Mouse (Mus musculus): Measurements from ENCODE around the gene Polr3h. TPM values are rescaled to one million over a fixed set of nuclear protein-coding genes. Genes with fewer than 3 reads are reported as not detected.

The Polr3h gene
- polyA plus RNA-seq, 1 experiment from 2014 or later = 82.6 TPM

DNA sequence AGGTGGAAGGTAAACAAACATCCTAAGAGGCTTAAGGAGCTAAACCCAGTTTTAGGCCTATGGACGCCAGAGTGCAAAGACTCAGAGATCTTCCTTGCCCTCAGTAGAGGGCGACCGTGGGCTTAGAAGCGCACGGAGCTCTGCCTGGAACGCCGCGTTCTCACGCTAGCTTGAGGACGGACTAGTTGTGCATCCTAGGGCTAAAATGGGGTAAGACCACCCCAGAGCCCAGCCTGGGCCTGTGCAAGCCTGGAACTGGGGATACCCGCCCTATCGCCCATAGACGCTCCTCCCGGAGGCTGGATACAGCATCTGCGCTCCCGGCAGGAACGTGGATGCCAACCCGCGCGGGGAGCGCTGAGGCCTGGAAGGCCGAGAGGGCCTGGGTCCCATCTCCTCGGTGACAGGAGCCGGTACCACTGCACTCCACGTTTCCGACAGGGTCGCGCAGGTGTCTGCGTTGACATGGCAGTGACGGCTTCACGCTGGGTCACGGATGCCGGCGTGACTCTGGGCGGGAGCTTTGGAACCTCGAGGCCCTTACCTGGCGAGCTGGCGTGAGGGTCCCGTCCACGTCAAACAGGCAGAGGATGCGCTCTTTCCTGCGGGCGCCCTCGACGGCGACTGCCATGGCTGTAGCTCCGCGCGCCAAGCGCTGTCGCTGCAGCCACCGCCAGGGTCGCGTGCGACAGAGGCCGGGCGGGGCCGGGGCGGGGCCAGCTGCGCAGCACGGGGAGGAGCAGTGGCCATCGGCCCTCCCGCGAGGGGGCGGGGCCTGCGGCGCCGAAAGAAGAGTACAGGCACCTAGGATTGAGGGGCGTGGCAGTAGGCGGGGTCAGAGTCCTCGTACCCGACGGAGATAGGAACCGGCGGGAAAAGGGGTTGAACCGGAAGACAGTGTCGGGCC is 34.4 kb upstream of the Polr3h start, which contains the start of gene Pmm1:
Gene Pmm1 (minus strand): TSS at position 760 of the 907 bp plus-strand sequence.
- WGBS (ENCODE audit: insufficient replicate concordance) = under 1% methylated on average over 76 of the region's 77 CpGs
- Histone ChIP-seq H3K9ac (peak within 1 kb of the TSS; percentile 88), H3K9me3 (replicated peaks) (no peaks in the 10 kb centered on the region), H3K4me2 (peak within 1 kb of the TSS; percentile 100), H3K27ac (peak within 1 kb of the TSS; percentile 90), H3K4me1 (replicated peaks) (peaks cover 34% of the 10 kb centered on the region), H3K36me3 (peaks cover 12% of the 10 kb centered on the region), H3K27me3 (no peaks in the 10 kb centered on the region), H3K4me3 (replicated peaks) (peak within 1 kb of the TSS; percentile 81)
- DNase-seq = peak; percentile 100
- ATAC-seq (ENCODE audit: low read depth) = peak; percentile 96

DNA sequence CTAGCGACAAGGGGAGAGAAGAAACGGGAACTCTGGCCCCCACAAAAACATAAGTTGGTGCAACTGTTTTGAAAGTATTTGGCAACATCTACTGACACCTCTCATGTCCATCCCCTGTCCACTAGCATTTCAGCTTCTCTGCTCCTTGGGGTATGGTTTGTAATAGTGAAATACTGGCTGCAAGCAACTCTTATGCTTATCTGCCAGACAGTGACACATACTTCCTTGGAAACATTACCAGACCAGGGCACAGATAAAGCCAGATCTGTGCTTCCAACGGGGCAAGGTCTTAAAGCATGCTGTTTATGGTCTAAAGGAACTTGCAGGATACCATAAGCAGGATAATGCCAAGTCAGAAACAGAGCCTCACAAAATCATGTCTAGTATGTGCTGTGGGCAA is 32.9 kb upstream of the Polr3h start:
- Histone ChIP-seq H3K27ac (peak overlapping the region; percentile 90), H3K9me3 (replicated peaks) (no peaks in the 10 kb centered on the region), H3K4me2 (peak overlapping the region; percentile 100), H3K36me3 (peaks cover 27% of the 10 kb centered on the region), H3K27me3 (no peaks in the 10 kb centered on the region), H3K9ac (peak overlapping the region; percentile 88), H3K4me1 (replicated peaks) (peaks cover 34% of the 10 kb centered on the region), H3K4me3 (replicated peaks) (no peak overlapping the region)
- ATAC-seq (ENCODE audit: low read depth) (no peak), DNase-seq (no peak)
- WGBS (ENCODE audit: insufficient replicate concordance) = 55% methylated on average over 3 of the region's 3 CpGs

DNA sequence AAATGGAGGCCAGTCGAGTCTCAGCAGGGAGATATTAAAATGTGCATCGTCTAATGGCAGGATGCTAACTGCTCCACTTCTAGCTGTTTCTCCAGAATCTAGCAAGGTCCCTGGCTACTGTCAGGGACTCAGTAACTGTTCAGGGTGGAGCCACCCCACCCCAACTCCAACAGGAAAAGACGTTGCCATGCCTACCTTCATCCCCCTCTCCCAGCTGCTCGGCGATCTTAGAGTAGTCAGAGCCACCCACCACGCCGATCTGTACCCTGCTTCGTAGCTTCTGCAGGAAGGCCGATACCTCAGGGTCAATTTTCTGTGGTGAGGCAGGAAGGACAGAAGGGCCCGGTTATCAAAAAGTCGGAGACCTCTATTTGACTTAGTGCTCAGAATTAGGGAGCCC is 31.6 kb upstream of the Polr3h start:
- WGBS (ENCODE audit: insufficient replicate concordance) = 82% methylated on average over 11 of the region's 11 CpGs
- Histone ChIP-seq H3K27ac (no peak overlapping the region), H3K36me3 (peaks cover 35% of the 10 kb centered on the region), H3K9ac (no peak overlapping the region), H3K27me3 (no peaks in the 10 kb centered on the region), H3K4me3 (replicated peaks) (no peak overlapping the region), H3K4me1 (replicated peaks) (peaks cover 34% of the 10 kb centered on the region), H3K9me3 (replicated peaks) (no peaks in the 10 kb centered on the region), H3K4me2 (no peak overlapping the region)
- ATAC-seq (ENCODE audit: low read depth) = no peak
- DNase-seq = no peak

DNA sequence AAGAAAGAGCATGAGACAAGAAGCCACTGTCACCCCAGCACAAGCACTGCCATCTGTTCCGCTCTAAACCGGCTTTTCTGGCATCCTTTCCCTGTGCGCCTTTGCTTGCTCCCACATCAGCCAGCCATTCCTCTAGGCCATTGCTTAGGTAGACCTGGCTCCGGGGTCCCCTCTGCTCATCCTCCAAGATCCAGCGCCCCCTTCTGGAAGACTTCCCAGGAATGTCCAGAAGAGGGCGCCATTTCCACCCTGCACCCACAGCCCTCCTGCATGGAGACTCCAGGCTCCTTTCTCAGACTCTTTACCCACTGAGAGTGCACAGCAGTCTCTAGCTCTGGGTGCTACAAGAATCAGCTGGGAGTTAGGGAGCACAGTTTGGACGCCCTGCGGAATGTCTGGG is 30.4 kb upstream of the Polr3h start:
- WGBS (ENCODE audit: insufficient replicate concordance) = 53% methylated on average over 8 of the region's 8 CpGs
- peaks cover 46% of the 10 kb centered on the region for H3K36me3 ChIP-seq
- H3K4me2 ChIP-seq = no peak overlapping the region
- no peak overlapping the region for H3K27ac ChIP-seq
- ATAC-seq (ENCODE audit: low read depth) (no peak), DNase-seq (peak; percentile 38)
- H3K9ac ChIP-seq = no peak overlapping the region
- H3K4me3 ChIP-seq (replicated peaks) = no peak overlapping the region
- no peaks in the 10 kb centered on the region for H3K9me3 ChIP-seq (replicated peaks)
- H3K4me1 ChIP-seq (replicated peaks) = peaks cover 32% of the 10 kb centered on the region
- H3K27me3 ChIP-seq = no peaks in the 10 kb centered on the region

DNA sequence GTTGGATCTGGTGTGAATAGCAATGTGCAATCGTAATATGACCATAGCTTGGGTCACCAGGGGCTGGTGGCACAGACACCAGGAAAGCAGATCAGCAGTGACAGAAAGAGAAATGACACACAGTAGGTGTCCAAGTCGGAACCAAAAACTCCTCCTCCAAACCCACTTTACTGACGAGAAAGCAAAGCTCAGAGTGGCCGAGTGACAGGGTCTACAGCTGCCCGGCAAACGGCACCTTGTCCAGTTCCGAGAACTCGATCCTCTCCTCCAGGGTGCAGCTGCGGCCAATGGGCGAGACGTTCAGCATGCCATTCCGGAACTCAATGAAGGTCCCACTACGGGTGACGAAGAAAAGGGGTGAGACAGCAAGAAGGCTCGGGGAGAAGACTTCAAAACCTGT is 29.4 kb upstream of the Polr3h start:
- DNase-seq (no peak), ATAC-seq (ENCODE audit: low read depth) (no peak)
- Histone ChIP-seq H3K9ac (no peak overlapping the region), H3K4me1 (replicated peaks) (peaks cover 26% of the 10 kb centered on the region), H3K36me3 (peaks cover 54% of the 10 kb centered on the region), H3K4me3 (replicated peaks) (no peak overlapping the region), H3K27me3 (no peaks in the 10 kb centered on the region), H3K4me2 (no peak overlapping the region), H3K9me3 (replicated peaks) (no peaks in the 10 kb centered on the region), H3K27ac (no peak overlapping the region)
- 88% methylated on average over 15 of the region's 15 CpGs for WGBS (ENCODE audit: insufficient replicate concordance)

DNA sequence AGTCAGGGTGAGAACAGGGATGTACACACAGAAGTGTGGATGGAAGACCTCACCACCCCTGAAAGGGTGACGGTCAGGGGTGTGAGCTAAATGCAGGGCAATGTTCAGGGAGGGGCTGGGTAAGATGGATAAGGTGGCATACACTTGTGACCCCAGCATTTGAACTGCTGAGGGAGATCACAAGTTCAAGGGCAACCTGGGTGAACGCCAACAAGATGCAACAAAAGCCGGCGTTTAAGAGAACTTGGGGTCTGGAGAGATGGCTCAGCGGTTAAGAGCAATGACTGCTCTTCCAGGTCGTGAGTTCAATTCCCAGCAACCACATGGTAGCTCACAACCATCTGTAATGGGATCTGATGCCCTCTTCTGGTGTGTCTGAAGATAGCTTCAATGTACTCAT is 28.7 kb upstream of the Polr3h start:
- 89% methylated on average over 6 of the region's 6 CpGs for WGBS (ENCODE audit: insufficient replicate concordance)
- ATAC-seq (ENCODE audit: low read depth) (no peak), DNase-seq (no peak)
- peaks cover 54% of the 10 kb centered on the region for H3K36me3 ChIP-seq
- H3K4me1 ChIP-seq (replicated peaks) = peaks cover 21% of the 10 kb centered on the region
- H3K9me3 ChIP-seq (replicated peaks) = no peaks in the 10 kb centered on the region
- no peak overlapping the region for H3K4me2 ChIP-seq
- no peak overlapping the region for H3K4me3 ChIP-seq (replicated peaks)
- H3K9ac ChIP-seq = no peak overlapping the region
- H3K27ac ChIP-seq = no peak overlapping the region
- no peaks in the 10 kb centered on the region for H3K27me3 ChIP-seq

DNA sequence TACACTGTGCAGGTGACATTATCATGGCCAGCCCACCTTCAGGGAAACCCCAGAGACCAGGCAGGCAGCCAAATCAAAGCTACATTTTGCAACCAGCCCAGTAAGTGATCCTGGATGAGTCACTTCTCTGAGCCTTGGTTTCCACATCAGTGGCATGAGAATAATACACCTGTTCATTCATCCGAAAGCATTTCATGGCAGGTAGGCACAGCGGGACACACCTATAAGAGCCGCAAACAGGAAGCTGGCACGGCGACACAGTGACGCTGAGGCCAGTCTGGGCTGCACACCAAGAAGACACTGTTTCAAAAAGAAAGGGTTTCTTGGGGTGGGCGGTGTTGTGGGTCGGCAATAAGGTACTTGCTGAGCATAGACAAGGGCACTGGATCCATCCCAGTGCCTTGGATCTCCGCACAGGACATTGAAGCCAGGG is 28.1 kb upstream of the Polr3h start:
- H3K27ac ChIP-seq = no peak overlapping the region
- no peak for DNase-seq
- H3K4me1 ChIP-seq (replicated peaks) = peaks cover 15% of the 10 kb centered on the region
- no peak for ATAC-seq (ENCODE audit: low read depth)
- H3K4me3 ChIP-seq (replicated peaks) = no peak overlapping the region
- WGBS (ENCODE audit: insufficient replicate concordance) = 92% methylated on average over 9 of the region's 9 CpGs
- no peak overlapping the region for H3K4me2 ChIP-seq
- H3K9ac ChIP-seq = no peak overlapping the region
- H3K9me3 ChIP-seq (replicated peaks) = no peaks in the 10 kb centered on the region
- peaks cover 54% of the 10 kb centered on the region for H3K36me3 ChIP-seq
- H3K27me3 ChIP-seq = no peaks in the 10 kb centered on the region

DNA sequence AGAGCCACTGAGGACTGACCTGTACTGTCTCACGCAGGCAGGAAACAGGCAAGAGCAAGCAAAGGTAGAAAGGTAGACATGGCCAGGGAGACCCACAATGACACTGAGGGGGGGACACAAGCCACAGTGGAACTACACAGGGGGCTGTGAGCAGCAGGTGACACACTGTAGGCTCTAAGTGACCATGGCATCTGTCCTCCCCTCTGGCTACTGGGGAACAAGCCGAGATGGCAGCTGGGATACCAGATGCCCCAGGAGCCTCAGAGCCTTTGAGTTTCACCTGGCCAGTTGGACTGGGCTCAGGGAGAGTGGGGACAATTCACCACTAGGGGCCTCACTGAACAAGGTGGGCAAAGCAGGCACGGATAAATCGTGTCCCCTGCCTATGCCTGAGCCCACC is 26.3 kb upstream of the Polr3h start:
- no peak overlapping the region for H3K4me3 ChIP-seq (replicated peaks)
- DNase-seq = no peak
- H3K4me2 ChIP-seq = no peak overlapping the region
- peaks cover 54% of the 10 kb centered on the region for H3K36me3 ChIP-seq
- peaks cover 10% of the 10 kb centered on the region for H3K4me1 ChIP-seq (replicated peaks)
- no peaks in the 10 kb centered on the region for H3K9me3 ChIP-seq (replicated peaks)
- H3K9ac ChIP-seq = no peak overlapping the region
- ATAC-seq (ENCODE audit: low read depth) = no peak
- 86% methylated on average over 4 of the region's 4 CpGs for WGBS (ENCODE audit: insufficient replicate concordance)
- H3K27me3 ChIP-seq = no peaks in the 10 kb centered on the region
- H3K27ac ChIP-seq = no peak overlapping the region

DNA sequence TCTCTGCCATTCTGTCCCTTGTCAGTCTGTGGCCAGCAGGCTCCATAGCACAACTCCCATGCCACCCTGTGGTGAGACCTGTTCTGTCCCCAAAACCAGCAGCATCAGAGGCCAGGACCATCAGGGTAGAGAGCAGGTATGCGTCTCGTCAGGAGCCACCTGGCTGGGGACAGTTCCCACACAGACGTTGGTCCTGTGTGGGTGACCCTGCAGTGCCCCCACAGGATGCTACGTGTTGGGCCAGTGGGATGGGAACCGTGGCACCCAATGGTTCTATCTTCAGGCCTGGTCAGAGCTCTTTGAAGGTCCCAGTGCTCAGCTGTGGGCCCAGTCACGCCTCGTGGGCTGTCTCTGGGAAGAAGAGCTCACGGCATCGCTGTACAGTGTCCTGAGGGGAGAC is 25.1 kb upstream of the Polr3h start:
- H3K36me3 ChIP-seq = peaks cover 49% of the 10 kb centered on the region
- H3K27ac ChIP-seq = no peak overlapping the region
- H3K9me3 ChIP-seq (replicated peaks) = no peaks in the 10 kb centered on the region
- H3K4me1 ChIP-seq (replicated peaks) = peaks cover 10% of the 10 kb centered on the region
- 83% methylated on average over 9 of the region's 9 CpGs for WGBS (ENCODE audit: insufficient replicate concordance)
- DNase-seq (no peak), ATAC-seq (ENCODE audit: low read depth) (no peak)
- no peaks in the 10 kb centered on the region for H3K27me3 ChIP-seq
- no peak overlapping the region for H3K4me3 ChIP-seq (replicated peaks)
- no peak overlapping the region for H3K4me2 ChIP-seq
- no peak overlapping the region for H3K9ac ChIP-seq

DNA sequence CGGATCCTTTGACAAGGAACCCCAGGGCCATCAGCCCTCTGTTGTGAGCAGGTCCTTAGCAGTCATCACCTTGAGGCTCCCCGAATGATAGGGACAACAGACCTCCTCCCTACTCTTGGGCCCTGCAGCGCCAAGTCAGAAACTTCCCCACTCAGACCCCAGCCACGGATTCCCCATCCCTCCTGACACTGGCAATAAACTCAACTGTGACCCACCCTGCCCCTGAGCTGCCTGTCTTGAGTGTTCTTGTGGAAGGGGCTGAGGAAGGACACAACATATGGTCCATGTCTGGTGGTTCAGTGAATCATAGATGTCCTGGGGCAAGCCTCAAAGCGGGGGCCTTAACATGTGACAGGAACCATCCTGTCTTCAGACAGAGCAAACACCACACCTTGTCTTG is 24.7 kb upstream of the Polr3h start:
- Histone ChIP-seq H3K27me3 (no peaks in the 10 kb centered on the region), H3K27ac (no peak overlapping the region), H3K4me1 (replicated peaks) (peaks cover 10% of the 10 kb centered on the region), H3K9me3 (replicated peaks) (no peaks in the 10 kb centered on the region), H3K4me2 (no peak overlapping the region), H3K36me3 (peaks cover 44% of the 10 kb centered on the region), H3K9ac (no peak overlapping the region), H3K4me3 (replicated peaks) (no peak overlapping the region)
- DNase-seq (no peak), ATAC-seq (ENCODE audit: low read depth) (no peak)
- 72% methylated on average over 5 of the region's 5 CpGs for WGBS (ENCODE audit: insufficient replicate concordance)

DNA sequence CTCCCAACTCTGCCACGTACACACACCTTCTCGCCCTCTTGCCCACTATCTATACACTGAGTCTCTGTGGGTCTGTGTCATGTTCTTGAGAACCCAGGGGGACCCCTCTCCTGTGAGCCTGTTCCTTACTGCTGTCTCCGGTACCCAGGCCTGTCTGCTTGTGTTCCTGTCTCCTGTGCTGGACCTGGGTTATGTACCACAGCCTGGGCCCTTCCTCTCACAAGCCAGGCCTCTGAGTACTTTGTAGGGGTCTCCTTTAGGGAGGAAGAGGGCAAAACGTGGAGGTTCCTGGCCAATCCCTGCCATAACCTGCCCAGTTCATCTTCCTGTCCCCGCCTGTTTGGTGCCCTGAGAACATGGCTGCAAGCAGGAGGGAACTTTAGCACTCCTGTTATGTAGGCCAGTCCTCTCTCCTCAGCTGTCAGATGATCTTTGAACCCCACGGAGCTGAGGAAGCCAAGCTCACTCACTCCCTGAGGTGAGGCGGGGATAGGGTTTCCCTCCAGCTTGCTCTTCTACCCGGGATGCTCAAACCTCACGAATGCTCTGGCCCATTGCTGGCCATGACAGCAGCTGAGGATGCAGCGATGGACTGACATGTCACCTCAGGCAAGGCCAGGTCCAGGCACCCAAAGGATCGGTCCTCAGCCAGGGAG is 23.6 kb upstream of the Polr3h start:
- H3K36me3 ChIP-seq = peaks cover 33% of the 10 kb centered on the region
- DNase-seq (no peak), ATAC-seq (ENCODE audit: low read depth) (no peak)
- H3K9ac ChIP-seq = no peak overlapping the region
- no peaks in the 10 kb centered on the region for H3K27me3 ChIP-seq
- WGBS (ENCODE audit: insufficient replicate concordance) = 68% methylated on average over 11 of the region's 11 CpGs
- peaks cover 10% of the 10 kb centered on the region for H3K4me1 ChIP-seq (replicated peaks)
- H3K27ac ChIP-seq = no peak overlapping the region
- H3K9me3 ChIP-seq (replicated peaks) = no peaks in the 10 kb centered on the region
- H3K4me3 ChIP-seq (replicated peaks) = no peak overlapping the region
- no peak overlapping the region for H3K4me2 ChIP-seq

Data from liver, embryonic 13.5 days (tissue).